Mouse (Mus musculus): ENCODE results near the gene Slc6a17. TPM values are rescaled to one million over a fixed set of nuclear protein-coding genes. Genes with fewer than 3 reads are reported as not detected.
A peak's percentile ranks its signal among the peaks of the same experiment; 100 is the strongest.

Slc6a17 gene
- polyA plus RNA-seq, 1 experiment from 2014 or later = 3.7 TPM

GRCm38 (mm10) chr3:107491459-107491858, 26.4 kb downstream of the Slc6a17 start:
- Histone ChIP-seq H3K9me3 (no peaks in the 10 kb centered on the region), H3K4me1 (peaks cover 5% of the 10 kb centered on the region; the same call in 1 of the 2 replicates), H3K4me3 (no peak overlapping the region), H3K27me3 (ENCODE audit: poor library complexity, severe bottlenecking) (no peaks in the 10 kb centered on the region), H3K27ac (no peak overlapping the region; the same call in 1 of the 2 replicates), H3K36me3 (replicated peaks) (no peaks in the 10 kb centered on the region)
- 74% methylated on average over 6 of the region's 6 CpGs for WGBS
- DNase-seq (ENCODE audit: extremely low spot score, low spot score) = no peak

- H3K36me3 ChIP-seq (replicated peaks) = no peaks in the 10 kb centered on the region
- H3K9me3 ChIP-seq = no peaks in the 10 kb centered on the region
- no peak overlapping the region for H3K27ac ChIP-seq
- WGBS = 71% methylated on average over 4 of the region's 4 CpGs
- DNase-seq (ENCODE audit: extremely low spot score, low spot score) = no peak
- H3K4me1 ChIP-seq = no peaks in the 10 kb centered on the region
- H3K27me3 ChIP-seq (ENCODE audit: poor library complexity, severe bottlenecking) = no peaks in the 10 kb centered on the region
- no peak overlapping the region for H3K4me3 ChIP-seq
Observed at GRCm38 (mm10) chr3:107488637-107489036, 29.2 kb downstream of the Slc6a17 start.

GRCm38 (mm10) chr3:107483290-107483689, 34.5 kb downstream of the Slc6a17 start:
- H3K36me3 ChIP-seq (replicated peaks) = no peaks in the 10 kb centered on the region
- H3K4me1 ChIP-seq = no peaks in the 10 kb centered on the region; the same call in 1 of the 2 replicates
- H3K4me3 ChIP-seq = no peak overlapping the region
- 59% methylated on average over 11 of the region's 11 CpGs for WGBS
- no peak overlapping the region for H3K27ac ChIP-seq
- H3K9me3 ChIP-seq = no peaks in the 10 kb centered on the region
- no peaks in the 10 kb centered on the region for H3K27me3 ChIP-seq (ENCODE audit: poor library complexity, severe bottlenecking)
- DNase-seq (ENCODE audit: extremely low spot score, low spot score) = no peak

GRCm38 (mm10) chr3:107480660-107481059, 37.2 kb downstream of the Slc6a17 start:
- no peaks in the 10 kb centered on the region for H3K27me3 ChIP-seq (ENCODE audit: poor library complexity, severe bottlenecking)
- H3K4me1 ChIP-seq = no peaks in the 10 kb centered on the region; the same call in 1 of the 2 replicates
- no peak for DNase-seq (ENCODE audit: extremely low spot score, low spot score)
- H3K9me3 ChIP-seq = no peaks in the 10 kb centered on the region
- no peak overlapping the region for H3K4me3 ChIP-seq
- no peaks in the 10 kb centered on the region for H3K36me3 ChIP-seq (replicated peaks)
- 58% methylated on average over 3 of the region's 3 CpGs for WGBS
- no peak overlapping the region for H3K27ac ChIP-seq

GRCm38 (mm10) chr3:107472198-107472597, 45.6 kb downstream of the Slc6a17 start:
- Histone ChIP-seq H3K36me3 (replicated peaks) (no peaks in the 10 kb centered on the region), H3K27me3 (ENCODE audit: poor library complexity, severe bottlenecking) (peaks cover 10% of the 10 kb centered on the region), H3K27ac (no peak overlapping the region), H3K4me3 (no peak overlapping the region), H3K4me1 (peaks cover 3% of the 10 kb centered on the region; the same call in 1 of the 2 replicates), H3K9me3 (no peaks in the 10 kb centered on the region)
- DNase-seq (ENCODE audit: extremely low spot score, low spot score) = peak; percentile 38
- 43% methylated on average over 6 of the region's 6 CpGs for WGBS

- no peak for DNase-seq (ENCODE audit: extremely low spot score, low spot score)
- no peaks in the 10 kb centered on the region for H3K36me3 ChIP-seq (replicated peaks)
- WGBS = 83% methylated on average over 4 of the region's 4 CpGs
Observed at GRCm38 (mm10) chr3:107469059-107469458, 48.8 kb downstream of the Slc6a17 start.

GRCm38 (mm10) chr3:107468106-107468505, 49.7 kb downstream of the Slc6a17 start:
- H3K4me1 ChIP-seq = peaks cover 3% of the 10 kb centered on the region; the same call in 1 of the 2 replicates
- H3K36me3 ChIP-seq (replicated peaks) = no peaks in the 10 kb centered on the region
- WGBS = 90% methylated on average over 11 of the region's 11 CpGs
- DNase-seq (ENCODE audit: extremely low spot score, low spot score) = no peak
- H3K4me3 ChIP-seq = no peak overlapping the region
- H3K27ac ChIP-seq = no peak overlapping the region
- H3K9me3 ChIP-seq = no peaks in the 10 kb centered on the region
- H3K27me3 ChIP-seq (ENCODE audit: poor library complexity, severe bottlenecking) = peaks cover 39% of the 10 kb centered on the region

More at GRCm38 (mm10) chr3:107469059-107469458, 48.8 kb downstream of the Slc6a17 start:
- Histone ChIP-seq H3K27ac (no peak overlapping the region), H3K4me1 (peaks cover 3% of the 10 kb centered on the region; the same call in 1 of the 2 replicates), H3K9me3 (no peaks in the 10 kb centered on the region), H3K4me3 (no peak overlapping the region), H3K27me3 (ENCODE audit: poor library complexity, severe bottlenecking) (peaks cover 30% of the 10 kb centered on the region)

GRCm38 (mm10) chr3:107466577-107466976, 51.2 kb downstream of the Slc6a17 start:
- WGBS = 15% methylated on average over 6 of the region's 6 CpGs
- Histone ChIP-seq H3K9me3 (no peaks in the 10 kb centered on the region), H3K36me3 (replicated peaks) (no peaks in the 10 kb centered on the region), H3K27ac (no peak overlapping the region), H3K4me1 (no peaks in the 10 kb centered on the region), H3K4me3 (no peak overlapping the region), H3K27me3 (ENCODE audit: poor library complexity, severe bottlenecking) (peaks cover 52% of the 10 kb centered on the region)
- DNase-seq (ENCODE audit: extremely low spot score, low spot score) = peak; percentile 68

- peaks cover 25% of the 10 kb centered on the region for H3K4me1 ChIP-seq
- H3K27ac ChIP-seq = no peak overlapping the region
- 20% methylated on average over 5 of the region's 5 CpGs for whole genome bisulfite sequencing
- peak; percentile 72 for DNase-seq (ENCODE audit: extremely low spot score, low spot score)
- no peaks in the 10 kb centered on the region for H3K36me3 ChIP-seq (replicated peaks)
- peaks cover 85% of the 10 kb centered on the region for H3K27me3 ChIP-seq (ENCODE audit: poor library complexity, severe bottlenecking)
- no peak overlapping the region for H3K4me3 ChIP-seq
- no peaks in the 10 kb centered on the region for H3K9me3 ChIP-seq
Observed at GRCm38 (mm10) chr3:107462160-107462559, 55.7 kb downstream of the Slc6a17 start.

- peaks cover 96% of the 10 kb centered on the region for H3K27me3 ChIP-seq (ENCODE audit: poor library complexity, severe bottlenecking)
- peak; percentile 39 for DNase-seq (ENCODE audit: extremely low spot score, low spot score)
- H3K4me3 ChIP-seq = peak overlapping the region; percentile 71
- H3K36me3 ChIP-seq (replicated peaks) = no peaks in the 10 kb centered on the region
- H3K4me1 ChIP-seq = peaks cover 32% of the 10 kb centered on the region
- WGBS = under 1% methylated on average over 66 of the region's 69 CpGs
- no peaks in the 10 kb centered on the region for H3K9me3 ChIP-seq
- peak overlapping the region; percentile 20; the same call in 1 of the 2 replicates for H3K27ac ChIP-seq
Observed at GRCm38 (mm10) chr3:107459773-107460431, 57.9 kb downstream of the Slc6a17 start.

GRCm38 (mm10) chr3:107459196-107459772, 58.5 kb downstream of the Slc6a17 start, which contains the start of gene Kcnc4:
Gene Kcnc4, minus strand, starts transcription at chr3:107459552.
- H3K36me3 ChIP-seq (replicated peaks) = no peaks in the 10 kb centered on the region
- DNase-seq (ENCODE audit: extremely low spot score, low spot score) = peak; percentile 53
- peak within 1 kb of the TSS; percentile 20; the same call in 1 of the 2 replicates for H3K27ac ChIP-seq
- H3K27me3 ChIP-seq (ENCODE audit: poor library complexity, severe bottlenecking) = peaks cover 96% of the 10 kb centered on the region
- peak within 1 kb of the TSS; percentile 71 for H3K4me3 ChIP-seq
- H3K9me3 ChIP-seq = no peaks in the 10 kb centered on the region
- WGBS = under 1% methylated on average over 68 of the region's 68 CpGs
- peaks cover 32% of the 10 kb centered on the region for H3K4me1 ChIP-seq

- Histone ChIP-seq H3K4me3 (peak overlapping the region; percentile 71), H3K4me1 (peaks cover 32% of the 10 kb centered on the region), H3K9me3 (no peaks in the 10 kb centered on the region), H3K27me3 (ENCODE audit: poor library complexity, severe bottlenecking) (peaks cover 97% of the 10 kb centered on the region), H3K27ac (no peak overlapping the region), H3K36me3 (replicated peaks) (no peaks in the 10 kb centered on the region)
- WGBS = under 1% methylated on average over 49 of the region's 51 CpGs
- DNase-seq (ENCODE audit: extremely low spot score, low spot score) = peak; percentile 40
Observed at GRCm38 (mm10) chr3:107458528-107459195, 59.2 kb downstream of the Slc6a17 start.
